Mouse (Mus musculus): ENCODE results near the gene Gm11733. TPM values are rescaled to one million over a fixed set of nuclear protein-coding genes. Genes with fewer than 3 reads are reported as not detected.

Gene Gm11733
- polyA plus RNA-seq, 1 experiment from 2014 or later: not detected

- 77% methylated on average over 8 of the region's 8 CpGs for WGBS
- ATAC-seq (ENCODE audit: low FRiP score) (no peak), DNase-seq (ENCODE audit: low spot score, missing footprints) (no peak)
- Histone ChIP-seq H3K9me3 (ENCODE audit: control insufficient read depth, low read length) (no peaks in the 10 kb centered on the region; the same call in 1 of the 2 replicates), H3K4me1 (ENCODE audit: control insufficient read depth, insufficient read depth, low read length) (peaks cover 6% of the 10 kb centered on the region; the same call in 1 of the 2 replicates), H3K27ac (ENCODE audit: low read depth, low read length) (no peak overlapping the region), H3K9ac (ENCODE audit: low read length) (no peak overlapping the region), H3K4me2 (no peak overlapping the region), H3K36me3 (ENCODE audit: control insufficient read depth, insufficient read depth, low read length) (no peaks in the 10 kb centered on the region), H3K27me3 (ENCODE audit: control insufficient read depth, insufficient read depth, low read length) (no peaks in the 10 kb centered on the region), H3K4me3 (ENCODE audit: low read depth, low read length) (no peak overlapping the region)
Observed at GRCm38 (mm10) chr11:117472885-117473284, 11.3 kb upstream of the Gm11733 start.

GRCm38 (mm10) chr11:117475204-117475603, 9.0 kb upstream of the Gm11733 start:
- H3K27me3 ChIP-seq (ENCODE audit: control insufficient read depth, insufficient read depth, low read length): no peaks in the 10 kb centered on the region
- H3K36me3 ChIP-seq (ENCODE audit: control insufficient read depth, insufficient read depth, low read length): no peaks in the 10 kb centered on the region
- H3K4me3 ChIP-seq (ENCODE audit: low read depth, low read length): no peak overlapping the region
- DNase-seq (ENCODE audit: low spot score, missing footprints) (no peak), ATAC-seq (ENCODE audit: low FRiP score) (no peak)
- H3K9ac ChIP-seq (ENCODE audit: low read length): no peak overlapping the region
- H3K4me1 ChIP-seq (ENCODE audit: control insufficient read depth, insufficient read depth, low read length): peaks cover 17% of the 10 kb centered on the region
- WGBS: 98% methylated on average over 2 of the region's 2 CpGs
- H3K9me3 ChIP-seq (ENCODE audit: control insufficient read depth, low read length): no peaks in the 10 kb centered on the region; the same call in 1 of the 2 replicates
- no peak overlapping the region for H3K4me2 ChIP-seq
- no peak overlapping the region for H3K27ac ChIP-seq (ENCODE audit: low read depth, low read length)

GRCm38 (mm10) chr11:117475669-117476068, 8.5 kb upstream of the Gm11733 start:
- H3K4me1 ChIP-seq (ENCODE audit: control insufficient read depth, insufficient read depth, low read length): peaks cover 17% of the 10 kb centered on the region
- WGBS: 43% methylated on average over 10 of the region's 10 CpGs
- no peak for DNase-seq (ENCODE audit: low spot score, missing footprints)

GRCm38 (mm10) chr11:117476554-117477107, 7.5 kb upstream of the Gm11733 start:
- DNase-seq (ENCODE audit: low spot score, missing footprints) (no peak), ATAC-seq (ENCODE audit: low FRiP score) (no peak)
- H3K4me3 ChIP-seq (ENCODE audit: low read depth, low read length): no peak overlapping the region
- no peak overlapping the region for H3K4me2 ChIP-seq
- no peak overlapping the region for H3K9ac ChIP-seq (ENCODE audit: low read length)
- H3K27me3 ChIP-seq (ENCODE audit: control insufficient read depth, insufficient read depth, low read length): no peaks in the 10 kb centered on the region
- H3K9me3 ChIP-seq (ENCODE audit: control insufficient read depth, low read length): no peaks in the 10 kb centered on the region; the same call in 1 of the 2 replicates
- peaks cover 17% of the 10 kb centered on the region for H3K4me1 ChIP-seq (ENCODE audit: control insufficient read depth, insufficient read depth, low read length)
- WGBS: 68% methylated on average over 5 of the region's 5 CpGs
- no peak overlapping the region for H3K27ac ChIP-seq (ENCODE audit: low read depth, low read length)
- H3K36me3 ChIP-seq (ENCODE audit: control insufficient read depth, insufficient read depth, low read length): no peaks in the 10 kb centered on the region

More at GRCm38 (mm10) chr11:117475669-117476068, 8.5 kb upstream of the Gm11733 start:
- H3K9me3 ChIP-seq (ENCODE audit: control insufficient read depth, low read length): no peaks in the 10 kb centered on the region; the same call in 1 of the 2 replicates
- no peak overlapping the region for H3K27ac ChIP-seq (ENCODE audit: low read depth, low read length)
- H3K36me3 ChIP-seq (ENCODE audit: control insufficient read depth, insufficient read depth, low read length): no peaks in the 10 kb centered on the region
- H3K4me3 ChIP-seq (ENCODE audit: low read depth, low read length): no peak overlapping the region
- no peaks in the 10 kb centered on the region for H3K27me3 ChIP-seq (ENCODE audit: control insufficient read depth, insufficient read depth, low read length)
- H3K9ac ChIP-seq (ENCODE audit: low read length): no peak overlapping the region; the same call in 1 of the 2 replicates
- ATAC-seq (ENCODE audit: low FRiP score): no peak
- no peak overlapping the region for H3K4me2 ChIP-seq

GRCm38 (mm10) chr11:117478271-117479006, 5.7 kb upstream of the Gm11733 start:
- Histone ChIP-seq H3K4me3 (ENCODE audit: low read depth, low read length) (no peak overlapping the region), H3K9ac (ENCODE audit: low read length) (no peak overlapping the region), H3K36me3 (ENCODE audit: control insufficient read depth, insufficient read depth, low read length) (no peaks in the 10 kb centered on the region), H3K4me2 (no peak overlapping the region), H3K27ac (ENCODE audit: low read depth, low read length) (peak overlapping the region; percentile 77), H3K4me1 (ENCODE audit: control insufficient read depth, insufficient read depth, low read length) (peaks cover 30% of the 10 kb centered on the region), H3K27me3 (ENCODE audit: control insufficient read depth, insufficient read depth, low read length) (no peaks in the 10 kb centered on the region), H3K9me3 (ENCODE audit: control insufficient read depth, low read length) (no peaks in the 10 kb centered on the region; the same call in 1 of the 2 replicates)
- ATAC-seq (ENCODE audit: low FRiP score) (peak; percentile 38; the same call in 1 of the 2 replicates), DNase-seq (ENCODE audit: low spot score, missing footprints) (no peak)
- WGBS: 59% methylated on average over 10 of the region's 10 CpGs

GRCm38 (mm10) chr11:117479007-117479719, 5.0 kb upstream of the Gm11733 start:
- DNase-seq (ENCODE audit: low spot score, missing footprints) (peak; percentile 96), ATAC-seq (ENCODE audit: low FRiP score) (peak; percentile 79)
- no peaks in the 10 kb centered on the region for H3K36me3 ChIP-seq (ENCODE audit: control insufficient read depth, insufficient read depth, low read length)
- no peak overlapping the region for H3K4me3 ChIP-seq (ENCODE audit: low read depth, low read length)
- 4% methylated on average over 13 of the region's 13 CpGs for WGBS
- no peaks in the 10 kb centered on the region; the same call in 1 of the 2 replicates for H3K9me3 ChIP-seq (ENCODE audit: control insufficient read depth, low read length)
- H3K4me2 ChIP-seq: no peak overlapping the region
- H3K4me1 ChIP-seq (ENCODE audit: control insufficient read depth, insufficient read depth, low read length): peaks cover 34% of the 10 kb centered on the region
- no peaks in the 10 kb centered on the region for H3K27me3 ChIP-seq (ENCODE audit: control insufficient read depth, insufficient read depth, low read length)
- peak overlapping the region; percentile 47; the same call in 1 of the 2 replicates for H3K9ac ChIP-seq (ENCODE audit: low read length)
- H3K27ac ChIP-seq (ENCODE audit: low read depth, low read length): peak overlapping the region; percentile 77

GRCm38 (mm10) chr11:117479746-117480145, 4.4 kb upstream of the Gm11733 start:
- WGBS: 54% methylated on average over 12 of the region's 12 CpGs
- H3K4me1 ChIP-seq (ENCODE audit: control insufficient read depth, insufficient read depth, low read length): peaks cover 38% of the 10 kb centered on the region
- H3K27ac ChIP-seq (ENCODE audit: low read depth, low read length): peak overlapping the region; percentile 73
- H3K4me2 ChIP-seq: no peak overlapping the region
- H3K27me3 ChIP-seq (ENCODE audit: control insufficient read depth, insufficient read depth, low read length): no peaks in the 10 kb centered on the region
- no peak for ATAC-seq (ENCODE audit: low FRiP score)
- H3K36me3 ChIP-seq (ENCODE audit: control insufficient read depth, insufficient read depth, low read length): no peaks in the 10 kb centered on the region
- no peak for DNase-seq (ENCODE audit: low spot score, missing footprints)
- peak overlapping the region; percentile 47; the same call in 1 of the 2 replicates for H3K9ac ChIP-seq (ENCODE audit: low read length)
- H3K4me3 ChIP-seq (ENCODE audit: low read depth, low read length): no peak overlapping the region
- H3K9me3 ChIP-seq (ENCODE audit: control insufficient read depth, low read length): no peaks in the 10 kb centered on the region; the same call in 1 of the 2 replicates

- Histone ChIP-seq H3K27ac (ENCODE audit: low read depth, low read length) (no peak overlapping the region), H3K4me1 (ENCODE audit: control insufficient read depth, insufficient read depth, low read length) (peaks cover 38% of the 10 kb centered on the region)
Observed at GRCm38 (mm10) chr11:117482300-117482676, 1.9 kb upstream of the Gm11733 start.

More at GRCm38 (mm10) chr11:117482300-117482676, 1.9 kb upstream of the Gm11733 start:
- no peaks in the 10 kb centered on the region for H3K36me3 ChIP-seq (ENCODE audit: control insufficient read depth, insufficient read depth, low read length)
- H3K4me2 ChIP-seq: peak overlapping the region; percentile 30; the same call in 1 of the 2 replicates
- no peaks in the 10 kb centered on the region for H3K27me3 ChIP-seq (ENCODE audit: control insufficient read depth, insufficient read depth, low read length)
- H3K9me3 ChIP-seq (ENCODE audit: control insufficient read depth, low read length): no peaks in the 10 kb centered on the region; the same call in 1 of the 2 replicates
- ATAC-seq (ENCODE audit: low FRiP score): no peak
- WGBS: 15% methylated on average over 11 of the region's 11 CpGs
- H3K4me3 ChIP-seq (ENCODE audit: low read depth, low read length): no peak overlapping the region
- DNase-seq (ENCODE audit: low spot score, missing footprints): peak; percentile 88
- H3K9ac ChIP-seq (ENCODE audit: low read length): peak overlapping the region; percentile 35; the same call in 1 of the 2 replicates
